Mouse (Mus musculus) hindbrain, embryonic 14.5 days (tissue): ENCODE measurements at regions not wholly inside any gene's neighbourhood (a gene's known extent, or its start where the extent isn't known, plus 50 kb on each side); places are given as distances from the start of the nearest gene placed in this dataset.

Source experiments
- ATAC-seq: fragments of 200-750 bp; cut with Nextera tagmentation; 2 replicates; pipeline ENCODE4 v1.8.0; 2017; ENCODE audit warnings: moderate number of reproducible peaks, mild to moderate bottlenecking, moderate TSS enrichment, moderate library complexity; ENCODE audit not compliant: low FRiP score
- DNase-seq: peaks from one replicate; pipeline ENCODE4 v3.0.0-alpha.2; 2015; ENCODE audit warnings: low spot score
- H3K27ac ChIP-seq: fragments of 300-500 bp; sonication (generic); 2 replicates; pipeline ENCODE4 v1.5.1; 2014; ENCODE audit warnings: mild to moderate bottlenecking, moderate library complexity
- H3K27me3 ChIP-seq: fragments of 300-500 bp; sonication (generic); 2 replicates; pipeline ENCODE4 v1.6.1; 2014; ENCODE audit warnings: mild to moderate bottlenecking, low read length, mixed read lengths; ENCODE audit not compliant: control insufficient read depth, insufficient read depth
- H3K36me3 ChIP-seq: fragments of 300-500 bp; sonication (generic); replicated peaks from 2 replicates; pipeline ENCODE4 v1.6.1; 2014; ENCODE audit not compliant: control insufficient read depth, insufficient read depth
- H3K4me1 ChIP-seq: fragments of 300-500 bp; sonication (generic); replicated peaks from 2 replicates; pipeline ENCODE4 v1.6.1; 2014; ENCODE audit warnings: antibody characterized with exemption, low read length, mixed read lengths; ENCODE audit not compliant: control insufficient read depth, insufficient read depth
- H3K4me2 ChIP-seq: fragments of 300-500 bp; sonication (generic); replicated peaks from 2 replicates; pipeline ENCODE4 v1.6.1; 2014; ENCODE audit warnings: mild to moderate bottlenecking, moderate library complexity
- H3K4me3 ChIP-seq: fragments of 300-500 bp; sonication (generic); replicated peaks from 2 replicates; pipeline ENCODE4 v1.5.1; 2014; ENCODE audit warnings: mild to moderate bottlenecking, low read length
- H3K9ac ChIP-seq: fragments of 300-500 bp; sonication (generic); 2 replicates; pipeline ENCODE4 v1.6.1; 2014
- H3K9me3 ChIP-seq: fragments of 300-500 bp; sonication (generic); 2 replicates; pipeline ENCODE4 v1.6.1; 2016; ENCODE audit warnings: low read length; ENCODE audit not compliant: control insufficient read depth
- WGBS: fragments of 180-500 bp; shearing (Covaris S2); extraction: QIAGEN DNeasy Blood & Tissue Kit; methylation state at CpG from one replicate; pipeline ENCODE4 v1.1.7; 2014; 5-methylcytosine and 5-hydroxymethylcytosine counted together

GRCm38 (mm10) chr3:155513885-155514284, 420.7 kb downstream of the Lrriq3 start:
- WGBS: 79% methylated on average over 2 of the region's 2 CpGs
- no peaks in the 10 kb centered on the region for H3K4me1 ChIP-seq

GRCm38 (mm10) chr3:155529312-155529711, 436.1 kb downstream of the Lrriq3 start:
- H3K4me1 ChIP-seq: no peaks in the 10 kb centered on the region
- H3K27ac ChIP-seq: no peak overlapping the region
- no peaks in the 10 kb centered on the region for H3K36me3 ChIP-seq
- no peak for DNase-seq
- H3K9ac ChIP-seq: no peak overlapping the region
- no peaks in the 10 kb centered on the region for H3K27me3 ChIP-seq
- no peaks in the 10 kb centered on the region for H3K9me3 ChIP-seq
- no peak overlapping the region for H3K4me2 ChIP-seq
- 77% methylated on average over 3 of the region's 3 CpGs for WGBS
- ATAC-seq: no peak
- H3K4me3 ChIP-seq: no peak overlapping the region

More at GRCm38 (mm10) chr3:155513885-155514284, 420.7 kb downstream of the Lrriq3 start:
- ATAC-seq (no peak; the same call in 1 of the 2 replicates), DNase-seq (no peak)
- Histone ChIP-seq H3K9me3 (no peaks in the 10 kb centered on the region), H3K9ac (no peak overlapping the region), H3K27ac (no peak overlapping the region), H3K4me2 (no peak overlapping the region), H3K27me3 (no peaks in the 10 kb centered on the region), H3K4me3 (no peak overlapping the region), H3K36me3 (no peaks in the 10 kb centered on the region)

- H3K4me1 ChIP-seq: no peaks in the 10 kb centered on the region
- no peaks in the 10 kb centered on the region for H3K27me3 ChIP-seq
- DNase-seq: no peak
- H3K9me3 ChIP-seq: no peaks in the 10 kb centered on the region
- H3K4me2 ChIP-seq: no peak overlapping the region
- no peak for ATAC-seq
- no peak overlapping the region for H3K4me3 ChIP-seq
- no peaks in the 10 kb centered on the region for H3K36me3 ChIP-seq
- no peak overlapping the region for H3K9ac ChIP-seq
- H3K27ac ChIP-seq: no peak overlapping the region
These were observed 437.6 kb downstream of the Lrriq3 start for GRCm38 (mm10) chr3:155530811-155531210.

- H3K9me3 ChIP-seq: no peaks in the 10 kb centered on the region
- ATAC-seq (peak; percentile 59; the same call in 1 of the 2 replicates), DNase-seq (no peak)
- no peaks in the 10 kb centered on the region for H3K36me3 ChIP-seq
- H3K9ac ChIP-seq: no peak overlapping the region
- H3K4me2 ChIP-seq: no peak overlapping the region
- no peak overlapping the region for H3K4me3 ChIP-seq
- no peaks in the 10 kb centered on the region for H3K4me1 ChIP-seq
- H3K27ac ChIP-seq: no peak overlapping the region
- WGBS: 61% methylated on average over 4 of the region's 4 CpGs
- H3K27me3 ChIP-seq: no peaks in the 10 kb centered on the region
These were observed 438.8 kb downstream of the Lrriq3 start for GRCm38 (mm10) chr3:155532075-155532474.

- Histone ChIP-seq H3K4me3 (no peak overlapping the region), H3K27ac (no peak overlapping the region), H3K4me1 (no peaks in the 10 kb centered on the region), H3K4me2 (no peak overlapping the region), H3K27me3 (no peaks in the 10 kb centered on the region), H3K36me3 (no peaks in the 10 kb centered on the region), H3K9me3 (no peaks in the 10 kb centered on the region), H3K9ac (no peak overlapping the region)
- ATAC-seq (no peak), DNase-seq (no peak)
- 82% methylated on average over 6 of the region's 6 CpGs for WGBS
These were observed 455.0 kb downstream of the Lrriq3 start for GRCm38 (mm10) chr3:155548204-155548603.

GRCm38 (mm10) chr3:155577111-155577510, 483.9 kb downstream of the Lrriq3 start:
- DNase-seq (no peak), ATAC-seq (peak; percentile 68; the same call in 1 of the 2 replicates)
- Histone ChIP-seq H3K36me3 (no peaks in the 10 kb centered on the region), H3K27ac (no peak overlapping the region; the same call in 1 of the 2 replicates), H3K9me3 (no peaks in the 10 kb centered on the region), H3K4me2 (no peak overlapping the region), H3K9ac (no peak overlapping the region), H3K4me3 (no peak overlapping the region), H3K4me1 (0 out of 2 replicates have a peak, but pooled peaks cover 5% of the 10 kb centered on the region), H3K27me3 (no peaks in the 10 kb centered on the region)
- WGBS: 7% methylated on average over 2 of the region's 2 CpGs

- Histone ChIP-seq H3K9ac (no peak overlapping the region), H3K4me3 (no peak overlapping the region), H3K36me3 (no peaks in the 10 kb centered on the region), H3K27ac (no peak overlapping the region), H3K9me3 (no peaks in the 10 kb centered on the region), H3K4me2 (no peak overlapping the region), H3K4me1 (no peaks in the 10 kb centered on the region), H3K27me3 (no peaks in the 10 kb centered on the region)
- DNase-seq: no peak
- WGBS: 62% methylated on average over 1 of the region's 1 CpGs
- no peak for ATAC-seq
These were observed 510.8 kb downstream of the Lrriq3 start for GRCm38 (mm10) chr3:155604001-155604400.
